20 mouse cellular contexts compared by ENCODE assay signal in genomic region chr10:76627714-76628113, GRCm38 (mm10). TPM values are rescaled to one million over a fixed set of nuclear protein-coding genes. Genes with fewer than 3 reads are reported as not detected.
A peak's percentile ranks its signal among the peaks of the same experiment; 100 is the strongest.
DNase-seq lines count a peak whose midpoint lies in the region; ATAC-seq and TF ChIP-seq lines count a peak whose summit lies in the region.
"Had no signal": no experiment of that assay in that cellular context is flagged by ENCODE, and none has a peak within 500 bp of the region (broad histone marks: within the 10 kb centered on the region; RNA-seq: fewer than 3 reads in every experiment).

No protein-coding gene starts in this region.

- H3K9ac ChIP-seq in lung, embryonic 16.5 days (ENCODE audit: low read length): no peak overlapping the region
- H3K9ac ChIP-seq in intestine, embryonic 16.5 days (ENCODE audit: low read depth, low read length): no peak overlapping the region
- H3K9ac ChIP-seq in stomach, embryonic 14.5 days (replicated peaks; ENCODE audit: low read depth, low read length): no peak overlapping the region
- H3K9ac ChIP-seq: embryonic facial prominence, embryonic 12.5 days; forebrain, embryonic 15.5 days; heart, embryonic 15.5 days; hindbrain, embryonic 14.5 days had no signal

- peak; percentile 32 for ATAC-seq in lung, embryonic 16.5 days (ENCODE audit: low read depth)
- ATAC-seq in intestine, embryonic 16.5 days: peak; percentile 21
- no peak for ATAC-seq in stomach, embryonic 14.5 days (ENCODE audit: insufficient number of reproducible peaks, insufficient read depth, low FRiP score, low read depth)
- ATAC-seq: forebrain, embryonic 15.5 days had no signal

- no peak for TF ChIP-seq CTCF in cerebellum, adult 2 months (IDR thresholded peaks at IDR 0.05; ENCODE audit: borderline replicate concordance, insufficient read depth, low read depth, low read length)

- H3K9me3 ChIP-seq in lung, embryonic 16.5 days (ENCODE audit: control insufficient read depth, low read length): no peaks in the 10 kb centered on the region
- H3K9me3 ChIP-seq in intestine, embryonic 16.5 days (ENCODE audit: control insufficient read depth, low read length): no peaks in the 10 kb centered on the region
- H3K9me3 ChIP-seq in stomach, embryonic 14.5 days (ENCODE audit: control insufficient read depth, low read depth, low read length): no peaks in the 10 kb centered on the region
- H3K9me3 ChIP-seq: embryonic facial prominence, embryonic 12.5 days; forebrain, embryonic 15.5 days; heart, embryonic 15.5 days; hindbrain, embryonic 10.5 days had no signal

- no peaks in the 10 kb centered on the region for H3K27me3 ChIP-seq in lung, embryonic 16.5 days (ENCODE audit: control insufficient read depth, insufficient read depth, low read depth, low read length)
- H3K27me3 ChIP-seq in intestine, embryonic 16.5 days (replicated peaks; ENCODE audit: control insufficient read depth, insufficient read depth, low read length): no peaks in the 10 kb centered on the region
- H3K27me3 ChIP-seq in stomach, embryonic 14.5 days (ENCODE audit: control insufficient read depth, insufficient read depth, low read length): no peaks in the 10 kb centered on the region
- no peaks in the 10 kb centered on the region; the same call in 1 of the 2 replicates for H3K27me3 ChIP-seq in cerebellum, adult 2 months (ENCODE audit: control insufficient read depth, insufficient read depth, low read length)
- H3K27me3 ChIP-seq: embryonic facial prominence, embryonic 12.5 days; forebrain, embryonic 15.5 days; heart, embryonic 15.5 days had no signal

- 43% methylated on average over 5 of the region's 5 CpGs for WGBS in lung, embryonic 16.5 days
- WGBS in intestine, embryonic 16.5 days: 49% methylated on average over 5 of the region's 5 CpGs
- 45% methylated on average over 5 of the region's 5 CpGs for WGBS in stomach, embryonic 14.5 days
- WGBS in cerebellum, adult 2 months: 92% methylated on average over 5 of the region's 5 CpGs

- TF ChIP-seq POLR2A in cerebellum, adult 2 months (IDR thresholded peaks at IDR 0.05; ENCODE audit: borderline replicate concordance, insufficient read depth, low read length): no peak

- peaks cover 18% of the 10 kb centered on the region for H3K4me1 ChIP-seq in lung, embryonic 16.5 days (replicated peaks; ENCODE audit: control insufficient read depth, insufficient read depth, low read length)
- peaks cover 14% of the 10 kb centered on the region for H3K4me1 ChIP-seq in intestine, embryonic 16.5 days (ENCODE audit: control insufficient read depth, insufficient read depth, low read length)
- peaks cover 15% of the 10 kb centered on the region; the same call in 1 of the 2 replicates for H3K4me1 ChIP-seq in stomach, embryonic 14.5 days (ENCODE audit: control insufficient read depth, insufficient read depth, low read length)
- H3K4me1 ChIP-seq in cerebellum, adult 2 months (ENCODE audit: control insufficient read depth, insufficient read depth, low read length): no peaks in the 10 kb centered on the region

- no peak overlapping the region for H3K4me3 ChIP-seq in lung, embryonic 16.5 days (ENCODE audit: low read length)
- H3K4me3 ChIP-seq in intestine, embryonic 16.5 days (ENCODE audit: low read length): no peak overlapping the region
- H3K4me3 ChIP-seq in stomach, embryonic 14.5 days (ENCODE audit: low read depth, low read length): no peak overlapping the region
- no peak overlapping the region for H3K4me3 ChIP-seq in cerebellum, adult 2 months (replicated peaks; ENCODE audit: insufficient read depth, low read depth, low read length)
- H3K4me3 ChIP-seq: embryonic facial prominence, embryonic 12.5 days; forebrain, embryonic 15.5 days; heart, adult 2 months; heart, embryonic 15.5 days; hindbrain, embryonic 10.5 days had no signal

- peak overlapping the region; percentile 62 for H3K27ac ChIP-seq in lung, embryonic 16.5 days (ENCODE audit: low read length)
- peak overlapping the region; percentile 81 for H3K27ac ChIP-seq in intestine, embryonic 16.5 days (ENCODE audit: low read length)
- peak overlapping the region; percentile 59; the same call in 1 of the 2 replicates for H3K27ac ChIP-seq in stomach, embryonic 14.5 days (ENCODE audit: low read length)
- no peak overlapping the region for H3K27ac ChIP-seq in cerebellum, adult 2 months (ENCODE audit: insufficient read depth, low read length)
- H3K27ac ChIP-seq: embryonic facial prominence, embryonic 12.5 days; forebrain, embryonic 15.5 days; heart, adult 2 months; heart, embryonic 15.5 days; hindbrain, embryonic 10.5 days; hindbrain, embryonic 14.5 days had no signal

- no peaks in the 10 kb centered on the region for H3K36me3 ChIP-seq in lung, embryonic 16.5 days (ENCODE audit: control insufficient read depth, insufficient read depth, low read length)
- no peaks in the 10 kb centered on the region for H3K36me3 ChIP-seq in intestine, embryonic 16.5 days (ENCODE audit: control insufficient read depth, insufficient read depth, low read length)
- no peaks in the 10 kb centered on the region for H3K36me3 ChIP-seq in stomach, embryonic 14.5 days (ENCODE audit: control insufficient read depth, insufficient read depth, low read length)
- H3K36me3 ChIP-seq: embryonic facial prominence, embryonic 12.5 days; forebrain, embryonic 15.5 days; heart, embryonic 15.5 days; hindbrain, embryonic 10.5 days had no signal

- DNase-seq in lung, postnatal 36 days: no peak
- DNase-seq in cerebellum, adult 2 months: no peak
- DNase-seq in frontal cortex, postnatal 14 days (ENCODE audit: low spot score in 2 of 2): no peak
- DNase-seq: adrenal gland, adult 8-10 months; adrenal gland, postnatal 36 days; cerebellum, adult 8-10 months; cerebellum, postnatal 14 days; gastrocnemius, postnatal 14 days; heart, adult 2 months; heart, postnatal 14 days had no signal

- H3K4me2 ChIP-seq in lung, embryonic 16.5 days (ENCODE audit: low read depth, low read length): no peak overlapping the region
- no peak overlapping the region for H3K4me2 ChIP-seq in intestine, embryonic 16.5 days (ENCODE audit: low read depth, low read length)
- no peak overlapping the region for H3K4me2 ChIP-seq in stomach, embryonic 14.5 days (replicated peaks; ENCODE audit: low read depth, low read length)
- H3K4me2 ChIP-seq: embryonic facial prominence, embryonic 12.5 days; forebrain, embryonic 15.5 days; heart, embryonic 11.5 days; heart, embryonic 15.5 days; hindbrain, embryonic 14.5 days had no signal

RNA-seq across cellular contexts. Expression of gene Col6a2, which starts 4.3 kb away (rescaled TPM):
- 282 and 283 TPM in 2 replicates for polyA plus RNA-seq in lung, embryonic 16.5 days (2015; fragmentation: Nextera tagmentation; extraction: Ambion mirVana)
- polyA plus RNA-seq in intestine, embryonic 16.5 days (2015; fragmentation: Nextera tagmentation; extraction: Ambion mirVana): 230 and 262 TPM in 2 replicates
- 148 and 176 TPM in 2 replicates for polyA plus RNA-seq in stomach, embryonic 14.5 days (2014; fragmentation: Nextera tagmentation; extraction: Ambion mirVana)
- 2.9 and 4.0 TPM in 2 replicates for polyA plus RNA-seq in cerebellum, adult 2 months (2012; rRNA removed)

RNA-seq across cellular contexts. Expression of gene Ftcd, which starts 52.3 kb away (rescaled TPM):
- polyA plus RNA-seq in lung, embryonic 16.5 days (2015; fragmentation: Nextera tagmentation; extraction: Ambion mirVana): 0.14 and 0.62 TPM in 2 replicates
- polyA plus RNA-seq in intestine, embryonic 16.5 days (2015; fragmentation: Nextera tagmentation; extraction: Ambion mirVana): 0.87 and 1.5 TPM in 2 replicates
- polyA plus RNA-seq in stomach, embryonic 14.5 days (2014; fragmentation: Nextera tagmentation; extraction: Ambion mirVana): not detected in 2 replicates
- not detected in 2 replicates for polyA plus RNA-seq in cerebellum, adult 2 months (2012; rRNA removed)
- polyA plus RNA-seq: forebrain, embryonic 11.5 days; forebrain, embryonic 15.5 days; heart, adult 2 months; hindbrain, embryonic 10.5 days; hindbrain, embryonic 14.5 days had no signal

Comparison
In these comparisons a context has a peak if more than half of its experiments do, and no peak if none do; other contexts are left out.
1. RNA of gene Col6a2, which starts 4.3 kb away (polyA plus RNA-seq): 282 to 283 TPM in lung, embryonic 16.5 days, 230 to 262 TPM in intestine, embryonic 16.5 days and 148 to 176 TPM in stomach, embryonic 14.5 days; 2.9 to 4.0 TPM in cerebellum, adult 2 months; every median in the first group is over 10 times any median in the second.